Mouse (Mus musculus): ENCODE data around the gene Pdcd4.

GRCm38 (mm10) chr19:53891569-53891968, 462 bp upstream of the Pdcd4 start:
- no peak for TF ChIP-seq CTCF (IDR thresholded peaks at IDR 0.05; ENCODE audit: borderline replicate concordance, insufficient read depth, low read depth, low read length)
- no peak for TF ChIP-seq POLR2A (IDR thresholded peaks at IDR 0.05; ENCODE audit: borderline replicate concordance, insufficient read depth, low read length)
